Mouse (Mus musculus) frontal cortex, postnatal 10 days (tissue): ENCODE measurements around the gene Gm28635.
"Not testable (repeated sequence)": the region's sequence is repeated elsewhere in the genome, so short reads cannot be mapped to it uniquely, and the experiment has no call there.

Experiments used
- DNase-seq, 2 experiments: peaks; one replicate each; pipeline ENCODE4 v3.0.0; 2022; ENCODE audit warnings: low spot score in 2 of 2, mixed read lengths in 1 of 2

The Gm28635 gene

DNA sequence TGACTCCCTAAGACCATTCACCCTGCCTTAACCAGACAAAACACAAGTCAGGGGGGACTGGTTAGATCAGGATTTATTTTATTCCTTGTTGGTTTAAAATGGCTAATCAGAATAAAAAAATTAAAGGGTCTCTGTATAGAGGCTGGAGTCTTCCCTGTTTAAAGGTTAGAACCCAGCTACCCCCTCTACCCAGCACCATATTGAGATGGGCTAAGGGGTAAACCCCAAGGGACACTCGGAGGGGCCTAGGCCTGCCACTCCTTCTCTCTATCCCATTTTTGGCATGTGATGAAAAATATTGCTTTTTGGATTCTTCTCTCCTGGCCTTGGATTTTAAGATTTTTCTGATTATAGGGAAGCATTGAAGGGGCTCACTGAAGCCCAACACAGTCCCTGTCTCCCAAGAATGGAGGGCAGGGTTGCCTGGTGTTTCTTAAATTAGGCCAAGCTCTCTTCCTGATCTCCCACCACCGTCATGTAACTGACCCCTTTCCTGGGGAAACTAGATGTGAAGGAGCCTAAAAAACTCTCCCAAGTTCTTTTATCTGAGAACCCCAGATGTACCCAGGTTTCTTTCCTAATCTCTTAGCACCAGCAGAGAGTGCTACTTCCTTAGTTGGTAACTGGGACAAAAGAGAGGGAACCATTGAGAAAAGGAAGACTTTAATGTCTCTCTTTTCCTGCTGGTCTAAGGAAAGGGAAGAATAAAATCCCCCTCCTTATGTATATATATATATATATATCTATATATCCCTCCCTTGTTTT lies 10.4 kb upstream of the Gm28635 start:
- DNase-seq = no peak

DNA sequence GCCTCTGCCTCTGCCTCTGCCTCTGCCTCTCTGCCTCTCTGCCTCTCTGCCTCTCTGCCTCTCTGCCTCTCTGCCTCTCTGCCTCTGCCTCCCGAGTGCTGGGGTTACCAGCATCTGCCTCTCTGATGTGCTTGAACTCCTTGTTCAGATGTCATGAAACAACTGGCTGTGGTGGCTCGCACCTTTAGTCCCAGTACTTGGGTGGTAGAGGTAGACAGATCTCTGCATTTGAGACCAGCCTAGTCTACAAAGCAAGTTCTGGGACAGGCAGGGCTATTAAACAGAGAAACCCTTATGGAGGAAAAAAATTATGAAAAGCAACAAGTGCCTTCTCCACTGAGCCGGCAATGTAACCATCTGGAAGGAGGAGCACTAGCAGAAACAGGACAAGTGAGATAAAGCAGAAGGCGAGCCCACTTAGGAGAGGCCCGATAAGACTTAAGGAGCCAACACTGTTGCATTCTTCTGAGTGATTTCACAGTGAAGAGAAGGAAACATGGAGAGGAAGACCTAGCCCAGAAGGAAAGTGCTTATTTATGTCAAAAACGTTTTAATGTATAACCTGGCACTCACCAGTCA lies 4.9 kb upstream of the Gm28635 start:
- DNase-seq = no peak

DNA sequence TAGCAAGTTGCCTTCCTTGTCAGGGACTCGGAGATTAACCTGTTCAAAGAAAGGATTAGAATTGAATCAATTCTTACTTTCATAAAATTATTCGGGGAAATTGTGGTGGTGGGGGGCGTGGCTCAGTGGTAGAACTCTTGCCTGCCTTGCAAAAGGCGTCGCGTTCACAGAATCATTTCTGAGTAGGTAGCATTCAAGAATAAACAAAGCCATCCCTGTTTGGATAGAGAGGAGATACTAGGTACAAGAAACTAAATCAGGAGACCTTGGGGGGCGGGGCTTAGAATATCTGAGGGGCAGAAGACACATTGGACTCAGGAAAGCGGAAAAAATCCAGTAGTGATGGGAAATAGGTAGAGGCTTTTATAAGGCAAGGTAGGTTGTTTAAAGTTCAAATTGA lies 1.2 kb upstream of the Gm28635 start, which contains the start of gene Tmx2:
Gene Tmx2, minus strand, starts transcription at position 125 of the 400 bp plus-strand sequence.
- DNase-seq = no peak

DNA sequence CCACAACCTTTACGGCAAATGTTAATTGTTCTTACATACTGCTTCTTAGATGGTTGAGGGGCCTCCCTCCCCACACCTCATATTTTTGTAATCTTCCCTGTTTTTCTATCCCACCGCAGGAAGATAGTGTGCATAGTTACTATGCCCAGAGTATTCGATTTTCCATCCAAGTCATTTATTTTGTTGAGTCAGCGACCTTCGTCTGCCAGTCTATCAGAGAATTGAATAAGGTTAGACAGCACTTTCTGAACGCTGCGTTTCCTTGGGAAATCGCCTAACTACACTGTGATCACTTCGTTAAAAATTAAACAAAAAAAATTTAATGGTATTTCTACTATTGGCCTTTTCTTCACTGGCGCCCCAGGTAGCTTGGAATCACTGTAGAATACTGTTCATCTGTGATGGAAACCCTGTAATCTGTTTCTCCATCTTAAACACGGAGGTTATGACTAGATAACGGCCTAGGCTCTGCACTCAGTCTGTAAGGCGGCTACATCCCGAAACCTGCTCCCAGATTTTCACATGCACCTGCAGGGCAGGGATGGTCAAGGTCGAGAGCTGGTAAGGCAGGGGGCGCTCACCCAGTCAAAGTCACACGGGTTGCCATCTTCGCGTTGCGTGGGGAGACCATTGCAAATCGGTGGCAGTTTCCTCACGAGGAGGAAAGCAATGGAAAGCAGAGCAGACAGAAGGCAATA lies 422 bp downstream of the Gm28635 start:
- DNase-seq = no peak

DNA sequence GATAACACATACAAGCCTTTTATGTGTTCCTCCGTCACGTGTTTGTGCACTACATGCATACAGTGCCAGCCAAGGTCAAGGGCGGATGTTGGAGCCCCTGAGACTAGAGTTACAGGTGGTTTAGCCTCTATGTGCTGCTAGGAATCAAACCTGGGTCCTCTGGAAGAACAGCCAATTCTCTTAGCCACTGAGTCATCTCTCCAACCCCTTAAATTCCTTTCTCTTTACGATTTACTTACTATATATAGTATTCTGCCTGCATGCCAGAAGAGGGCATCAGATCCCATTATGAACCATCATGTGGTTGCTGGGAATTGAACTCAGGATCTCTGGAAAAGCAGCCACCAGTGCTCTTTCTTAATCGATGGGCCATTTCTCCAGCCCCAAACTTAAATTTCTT lies 6.3 kb downstream of the Gm28635 start:
- not testable (repeated sequence) for DNase-seq

DNA sequence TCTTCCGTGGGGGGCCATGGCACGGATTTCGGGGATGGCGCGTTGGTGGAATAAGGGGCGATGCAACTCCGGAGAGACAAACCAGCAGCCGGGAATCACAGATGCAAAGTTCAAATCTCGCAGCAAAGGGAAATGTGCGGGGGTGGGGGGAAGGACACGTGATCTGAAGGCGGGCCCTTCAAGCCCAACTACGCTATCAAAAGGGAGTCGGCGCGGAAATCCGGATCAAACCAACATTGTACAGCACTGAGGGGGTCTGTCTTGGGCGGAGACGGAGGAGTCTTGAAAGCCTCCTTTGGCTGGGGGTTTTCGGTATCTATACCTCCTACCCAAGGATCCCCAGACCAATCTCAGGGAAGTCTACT lies 7.3 kb downstream of the Gm28635 start, which contains the start of gene Selenoh:
Gene Selenoh, minus strand, starts transcription at position 202 of the 365 bp plus-strand sequence.
- DNase-seq = peak; percentile 86 to 87

DNA sequence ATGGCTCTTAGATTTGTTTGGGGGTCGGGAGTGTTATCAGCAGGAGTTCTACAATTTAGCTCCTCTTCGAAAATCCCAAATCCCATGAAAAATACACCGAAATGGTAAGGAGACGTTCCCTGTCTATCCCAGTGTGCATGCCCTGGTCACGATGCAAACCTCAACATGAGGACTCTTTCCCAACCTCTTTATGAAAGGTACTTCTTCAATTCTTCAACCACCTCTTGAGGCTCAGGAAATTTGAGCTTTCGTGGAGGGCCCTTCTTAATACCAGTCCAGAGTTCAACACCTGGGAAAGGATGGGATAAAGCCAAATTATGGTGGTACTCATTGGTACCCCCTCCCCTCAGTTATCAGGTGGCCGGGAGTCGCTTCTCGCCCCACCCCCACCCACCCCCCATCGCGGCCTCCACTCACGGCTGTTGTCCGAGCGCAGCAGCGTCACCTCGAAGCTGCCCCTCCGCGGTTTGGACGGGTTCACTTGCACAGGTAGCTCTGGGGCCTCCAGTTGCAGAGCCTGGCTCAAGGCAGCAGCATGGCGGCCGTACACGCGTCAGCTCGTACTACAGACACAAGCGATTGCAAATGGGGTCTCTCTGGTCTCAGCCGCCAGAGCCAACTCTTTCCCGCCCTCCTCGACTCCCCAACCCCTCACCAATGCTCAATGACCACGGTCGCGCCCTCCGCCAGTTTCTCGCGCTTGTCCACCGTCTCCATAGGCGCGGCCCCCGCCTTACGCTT lies 7.8 kb downstream of the Gm28635 start:
- DNase-seq = no peak

DNA sequence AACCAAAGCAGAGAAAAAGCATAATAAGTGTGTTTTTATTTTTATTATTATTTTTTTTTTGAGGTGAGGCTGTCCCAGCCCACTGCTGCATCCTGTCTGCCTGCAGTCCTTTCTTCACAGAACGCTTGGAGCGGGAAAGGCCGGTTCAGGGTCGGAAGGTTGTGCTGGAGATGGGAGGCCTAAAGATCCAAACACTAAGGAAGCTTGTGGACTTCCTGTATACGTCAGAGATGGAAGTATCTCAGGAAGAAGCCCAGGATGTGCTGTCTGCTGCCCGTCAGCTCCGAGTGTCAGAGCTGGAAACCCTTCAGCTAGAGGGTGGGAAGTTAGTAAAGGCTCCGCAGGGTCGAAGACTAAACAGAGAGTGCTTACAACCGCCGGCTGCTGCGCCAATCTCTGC lies 11.8 kb downstream of the Gm28635 start:
- no peak for DNase-seq

DNA sequence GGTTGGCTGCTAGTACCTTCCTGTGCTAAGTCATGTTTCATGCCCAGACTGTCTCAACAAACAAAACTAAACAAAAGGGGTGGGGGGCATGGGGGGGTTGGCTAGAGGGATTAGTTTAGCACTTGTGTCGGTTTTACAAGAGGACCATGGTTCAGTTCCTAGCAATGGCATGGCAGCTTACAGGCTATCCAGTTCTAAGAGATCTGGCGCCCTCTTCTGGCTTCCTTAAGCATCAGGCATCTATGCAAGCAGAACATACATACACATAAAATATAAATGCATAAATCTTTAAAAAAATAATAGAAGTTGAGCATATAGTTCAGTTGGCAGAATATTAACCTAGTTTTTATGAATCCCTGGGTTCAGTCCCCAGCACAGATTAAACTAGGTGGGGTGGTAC lies 15.0 kb downstream of the Gm28635 start:
- no peak for DNase-seq

DNA sequence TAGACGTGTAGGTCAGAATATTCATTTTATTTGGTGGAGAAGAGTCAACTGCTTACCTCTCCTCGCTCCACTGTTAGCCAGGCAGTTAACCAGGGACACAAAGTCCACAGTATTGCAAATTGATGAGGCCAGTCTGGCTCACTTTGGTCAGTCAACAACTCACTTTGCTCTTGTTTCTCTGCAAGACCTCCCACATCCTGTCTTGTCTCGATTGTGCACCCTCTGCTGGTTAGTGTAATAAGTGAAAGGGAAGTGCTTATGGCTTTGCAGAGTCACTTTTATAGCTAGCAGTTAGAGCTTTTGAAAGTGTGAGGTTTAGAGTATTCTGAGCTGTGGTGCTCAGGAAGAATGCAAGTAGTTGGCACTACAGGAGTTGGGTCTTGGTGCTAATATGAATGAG lies 17.6 kb downstream of the Gm28635 start:
- DNase-seq = no peak

DNA sequence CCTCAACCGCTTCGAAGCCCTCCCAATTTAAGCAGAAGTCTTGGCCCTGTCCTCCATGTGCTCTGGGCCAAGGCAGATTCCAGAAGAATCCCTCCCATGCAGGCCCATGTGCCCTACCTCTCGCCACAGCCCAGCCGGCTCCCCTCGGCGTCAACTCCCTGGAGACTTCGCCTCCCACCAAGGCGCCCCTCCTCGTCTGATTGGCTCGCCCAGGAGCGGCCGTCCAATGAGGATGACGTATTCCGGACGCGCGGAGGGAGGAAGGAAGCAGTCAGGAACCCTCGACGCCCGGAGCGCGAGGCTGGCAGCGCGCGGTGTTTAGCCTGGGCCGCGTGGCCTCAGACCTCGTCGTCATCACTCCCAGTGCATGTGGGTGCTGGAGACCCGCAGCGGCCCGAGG lies 19.0 kb downstream of the Gm28635 start, which contains the start of gene Btbd18:
Gene Btbd18, plus strand, starts transcription at position 274 of the 400 bp plus-strand sequence.
- DNase-seq = no peak

DNA sequence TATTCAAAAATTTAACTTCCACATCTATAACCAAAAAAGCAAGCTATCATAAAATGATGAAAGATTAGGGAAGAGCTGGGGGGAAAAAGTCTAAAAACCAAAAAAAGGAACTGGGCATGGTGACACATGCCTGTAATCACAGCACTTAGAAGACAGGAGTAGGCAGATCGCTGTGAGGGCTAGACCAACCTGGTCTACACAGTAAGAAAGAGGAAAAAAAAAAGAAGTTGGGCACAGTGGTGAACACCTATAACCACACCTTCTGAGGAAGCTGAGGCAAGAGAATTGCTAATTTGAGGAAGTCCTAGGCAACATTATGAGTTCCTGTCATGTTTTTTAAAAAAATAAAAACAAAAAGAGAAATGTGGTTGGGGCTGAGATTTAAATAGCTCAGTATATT lies 22.0 kb downstream of the Gm28635 start:
- no peak for DNase-seq

DNA sequence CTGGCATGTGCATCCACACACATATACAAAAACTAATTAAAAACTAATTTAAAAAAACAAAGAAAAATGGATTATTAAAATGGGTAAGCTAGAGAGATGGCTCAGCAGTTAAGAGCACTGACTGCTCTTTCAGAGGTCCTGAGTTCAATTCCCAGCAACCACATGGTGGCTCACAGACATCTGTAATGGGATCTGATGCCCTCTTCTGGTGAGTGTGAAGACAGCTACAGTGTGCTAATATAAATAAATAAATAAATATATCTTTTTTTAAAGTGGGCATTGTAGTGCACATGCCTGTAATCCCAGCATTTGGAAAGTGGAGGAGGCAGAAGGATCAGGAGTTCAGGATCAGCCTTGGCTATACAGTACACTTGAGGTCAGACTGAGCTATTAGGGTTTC lies 24.5 kb downstream of the Gm28635 start:
- no peak for DNase-seq

DNA sequence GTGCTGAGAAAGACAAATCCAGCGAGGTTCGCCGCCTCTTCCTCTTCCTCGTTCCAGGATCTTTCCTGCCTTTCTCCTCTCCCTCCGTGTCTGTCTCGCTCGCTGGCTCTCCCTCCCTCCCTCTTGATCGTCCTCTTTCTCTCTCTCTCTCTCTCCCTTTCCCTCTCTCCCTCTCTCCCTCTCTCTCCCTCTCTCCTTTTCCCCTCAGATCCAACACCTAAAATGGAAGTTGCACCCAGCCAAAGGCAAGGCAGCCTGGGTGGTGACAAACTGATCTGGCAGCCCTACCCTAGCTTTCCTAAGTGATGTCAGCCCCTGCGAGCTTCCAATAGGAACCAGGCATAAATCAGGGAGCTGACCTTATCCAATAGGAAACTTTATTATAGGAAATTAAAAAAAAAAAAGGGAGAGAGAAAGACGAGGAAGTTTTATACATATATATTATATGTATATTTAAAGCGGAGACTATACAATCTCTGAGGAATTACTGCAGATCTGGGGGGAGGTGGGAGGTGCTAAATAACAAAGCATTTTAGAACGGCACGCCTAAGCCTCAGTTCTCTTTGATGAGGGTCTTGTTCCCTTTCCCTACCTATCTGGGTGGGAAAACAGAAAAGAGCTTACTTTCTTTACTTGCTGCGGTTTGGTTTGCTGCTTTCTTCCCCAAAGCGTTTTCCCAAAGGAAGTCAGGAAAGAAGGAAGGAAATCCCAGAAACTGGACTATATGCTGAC lies 27.2 kb downstream of the Gm28635 start, which contains the start of gene Ctnnd1:
Gene Ctnnd1, minus strand, starts transcription at position 302 of the 732 bp plus-strand sequence.
- peak; percentile 82 to 87 for DNase-seq

DNA sequence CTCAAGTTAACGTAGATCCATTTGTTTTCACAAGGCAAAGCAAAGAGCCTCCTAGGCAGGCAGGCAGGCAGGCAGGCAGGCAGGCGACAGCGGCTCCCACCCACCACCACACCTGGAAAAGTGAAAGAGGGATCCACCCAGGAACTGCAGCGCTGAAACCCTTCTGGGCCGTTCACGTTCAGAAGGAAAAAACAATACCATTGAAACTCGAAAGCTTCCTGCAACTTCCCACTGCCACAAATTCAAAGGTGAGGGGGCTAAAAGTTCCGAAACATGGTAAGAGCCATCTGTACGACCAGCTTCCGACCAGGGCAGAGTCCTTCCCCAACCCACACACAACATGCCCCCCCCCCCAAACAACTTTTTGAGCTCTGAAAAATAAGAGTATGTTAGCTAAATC lies 28.2 kb downstream of the Gm28635 start:
- no peak for DNase-seq

DNA sequence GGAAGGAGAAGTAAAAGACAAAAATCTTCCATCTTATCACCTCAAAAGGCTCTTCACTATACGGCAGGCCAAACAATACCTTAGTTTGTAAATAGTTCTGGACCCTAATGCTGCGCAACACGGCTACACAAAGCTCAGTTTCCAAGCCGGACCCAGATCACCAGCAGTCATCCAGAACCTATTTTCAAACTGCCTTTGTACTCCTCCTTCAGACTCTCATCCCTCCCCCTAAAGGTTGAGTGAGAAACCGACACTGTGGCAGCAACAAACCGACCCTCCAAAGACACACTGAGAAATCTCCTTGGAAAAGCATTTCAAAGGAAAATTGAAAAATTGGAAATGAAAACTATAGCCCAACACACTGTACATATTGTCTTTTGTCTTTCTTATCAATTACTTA lies 29.5 kb downstream of the Gm28635 start:
- no peak for DNase-seq

DNA sequence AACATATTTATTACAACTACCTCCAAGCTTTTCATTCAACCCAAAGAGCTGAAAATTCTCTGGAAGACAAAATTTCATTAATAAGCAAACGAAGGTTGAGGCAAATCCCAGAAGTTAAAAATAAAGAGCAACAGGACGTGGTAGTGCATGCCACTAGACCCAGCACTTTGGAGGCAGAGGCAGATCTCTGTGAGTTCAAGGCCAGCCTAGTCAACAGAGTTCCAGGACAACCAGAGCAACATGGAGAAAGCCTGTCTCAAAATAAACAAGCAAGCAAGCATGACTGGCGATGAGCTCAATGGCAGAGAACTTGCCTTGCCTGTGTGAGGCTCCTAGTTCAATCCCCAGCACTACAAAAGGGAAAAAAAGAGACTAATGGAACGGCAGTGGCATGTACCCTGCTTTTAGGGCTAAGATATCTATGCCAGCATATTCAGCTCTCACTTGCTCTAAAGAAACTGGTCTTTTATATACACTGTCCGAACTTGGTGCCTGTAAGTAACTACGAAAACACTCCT lies 30.7 kb downstream of the Gm28635 start:
- DNase-seq = no peak

DNA sequence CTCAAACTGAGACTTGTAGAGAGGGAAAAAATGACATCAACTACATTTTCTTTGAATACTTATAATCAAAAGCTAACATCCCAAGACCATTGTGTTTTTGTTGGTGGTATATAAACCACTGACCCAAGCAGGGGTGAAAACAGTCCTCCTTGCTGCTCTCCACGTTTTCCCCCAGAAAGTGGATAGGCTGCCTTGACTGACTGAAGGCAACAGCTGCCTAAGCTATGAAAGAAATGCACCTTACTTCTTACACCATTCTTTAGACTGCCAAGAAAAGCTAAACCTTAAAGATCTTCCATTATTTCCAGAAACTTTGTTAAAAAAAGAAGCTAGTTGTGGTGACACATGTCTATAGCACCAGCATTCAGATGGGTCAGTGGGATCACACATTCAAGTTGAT lies 31.7 kb downstream of the Gm28635 start:
- no peak for DNase-seq

DNA sequence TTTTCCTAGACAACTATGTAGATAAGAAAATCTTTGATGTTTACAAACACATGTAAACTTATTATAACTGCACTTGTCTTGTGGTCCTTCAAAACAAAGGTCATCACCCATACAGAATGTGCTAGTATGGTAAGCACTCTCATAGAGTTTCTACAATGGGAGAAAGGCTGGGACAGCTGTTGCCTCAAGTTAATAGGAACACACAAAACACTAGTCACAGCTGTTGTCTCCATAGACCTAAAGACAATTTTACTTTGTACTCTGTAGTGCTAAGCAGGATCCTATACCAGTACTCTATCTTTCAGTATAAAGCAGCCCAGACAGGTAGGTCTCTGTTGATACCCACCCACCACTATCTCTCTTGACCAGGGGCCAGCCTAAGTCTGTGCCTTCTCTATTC lies 37.0 kb downstream of the Gm28635 start:
- DNase-seq = no peak

DNA sequence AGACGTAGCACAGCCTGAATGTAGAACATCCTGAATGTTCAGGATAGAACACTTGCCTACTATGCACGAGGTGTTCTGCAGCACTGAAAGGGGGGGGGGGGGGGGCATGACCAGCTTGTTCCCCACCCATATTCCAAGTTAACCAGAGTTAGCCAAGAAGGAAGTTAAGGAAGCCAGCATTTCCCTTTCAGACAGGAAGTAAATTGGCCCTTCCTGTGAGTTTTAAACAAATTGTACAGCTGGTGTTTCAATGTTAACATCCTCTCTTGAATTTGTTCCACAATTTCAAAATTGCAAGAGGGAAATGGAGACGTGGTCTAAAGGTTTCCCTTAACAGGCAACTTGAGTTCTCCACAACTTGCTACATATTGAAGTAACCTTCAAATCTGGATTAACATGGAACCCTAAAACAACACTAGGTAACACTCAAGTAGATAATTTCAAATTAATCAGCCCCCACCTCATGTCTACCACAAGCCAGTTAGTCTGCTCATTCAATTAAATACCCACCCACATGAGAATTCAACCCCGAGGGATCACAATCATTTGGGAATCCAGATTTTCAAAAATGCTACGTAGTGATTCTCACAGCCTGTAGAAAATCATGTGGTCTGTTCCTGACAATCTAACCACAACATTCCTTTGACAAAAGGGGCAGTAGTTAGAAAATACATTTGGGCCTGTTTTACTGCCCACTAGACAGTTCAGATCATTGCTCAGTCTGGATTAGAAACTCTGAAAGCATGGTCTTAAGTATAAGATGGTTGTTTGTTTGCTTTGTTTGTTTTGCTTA lies 39.2 kb downstream of the Gm28635 start:
- DNase-seq = no peak
